Mouse (Mus musculus): ENCODE measurements at regions not wholly inside any gene's neighbourhood (a gene's known extent, or its start where the extent isn't known, plus 50 kb on each side); places are given as distances from the start of the nearest gene placed in this dataset.
A peak's percentile ranks its signal among the peaks of the same experiment; 100 is the strongest.

DNA sequence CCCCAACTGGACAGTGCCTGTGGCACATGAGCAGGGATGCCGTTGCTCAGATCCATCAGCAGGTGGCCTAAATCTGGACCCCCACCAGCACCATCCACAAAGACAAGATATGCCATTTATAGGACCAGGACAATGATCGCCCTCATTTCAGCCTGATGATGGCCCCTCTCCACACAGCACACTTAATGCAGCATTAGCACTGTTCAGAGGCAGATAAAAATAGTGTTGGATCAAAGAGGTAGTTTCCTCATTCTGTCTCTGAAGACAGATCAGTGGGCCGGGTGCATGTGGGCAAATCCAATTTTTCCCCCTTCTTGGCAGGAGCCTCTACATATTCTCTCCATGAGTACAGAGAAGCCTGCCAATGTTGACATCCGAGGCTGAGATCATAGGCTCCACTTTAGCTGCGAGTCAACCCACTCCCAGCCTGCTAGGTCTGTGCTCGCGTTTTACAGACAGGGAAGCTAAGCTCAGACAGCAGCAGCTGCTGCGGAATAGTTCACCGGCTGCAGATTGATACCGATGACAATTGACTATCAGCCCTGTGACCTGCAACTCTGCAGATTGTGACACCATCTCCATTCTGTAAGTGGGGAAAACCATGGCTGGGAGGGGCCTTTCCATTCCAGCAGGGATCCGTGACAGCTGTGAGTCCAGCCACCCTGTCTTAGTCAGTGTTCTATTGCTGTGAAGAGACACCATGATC lies 188.7 kb upstream of the Hs6st1 start:
- no peak overlapping the region for H3K4me3 ChIP-seq (ENCODE audit: low read depth, low read length)
- no peaks in the 10 kb centered on the region for H3K4me1 ChIP-seq (replicated peaks; ENCODE audit: control insufficient read depth, insufficient read depth, low read length)
- no peak for ATAC-seq
- no peak overlapping the region for H3K9ac ChIP-seq (ENCODE audit: low read depth, low read length)
- no peak overlapping the region for H3K27ac ChIP-seq (ENCODE audit: low read depth, low read length)
- no peak overlapping the region for H3K4me2 ChIP-seq (replicated peaks; ENCODE audit: low read depth)
- TF ChIP-seq CTCF (IDR thresholded peaks at IDR 0.05; ENCODE audit: low read depth): 0 out of 2 replicates have a peak, but pooled peaks have one; percentile 35
- no peaks in the 10 kb centered on the region for H3K36me3 ChIP-seq (ENCODE audit: control insufficient read depth, insufficient read depth)
- H3K27me3 ChIP-seq (replicated peaks; ENCODE audit: control insufficient read depth, insufficient read depth, low read length): no peaks in the 10 kb centered on the region
- 59% methylated on average over 11 of the region's 11 CpGs for WGBS
- no peaks in the 10 kb centered on the region for H3K9me3 ChIP-seq (ENCODE audit: control insufficient read depth)

DNA sequence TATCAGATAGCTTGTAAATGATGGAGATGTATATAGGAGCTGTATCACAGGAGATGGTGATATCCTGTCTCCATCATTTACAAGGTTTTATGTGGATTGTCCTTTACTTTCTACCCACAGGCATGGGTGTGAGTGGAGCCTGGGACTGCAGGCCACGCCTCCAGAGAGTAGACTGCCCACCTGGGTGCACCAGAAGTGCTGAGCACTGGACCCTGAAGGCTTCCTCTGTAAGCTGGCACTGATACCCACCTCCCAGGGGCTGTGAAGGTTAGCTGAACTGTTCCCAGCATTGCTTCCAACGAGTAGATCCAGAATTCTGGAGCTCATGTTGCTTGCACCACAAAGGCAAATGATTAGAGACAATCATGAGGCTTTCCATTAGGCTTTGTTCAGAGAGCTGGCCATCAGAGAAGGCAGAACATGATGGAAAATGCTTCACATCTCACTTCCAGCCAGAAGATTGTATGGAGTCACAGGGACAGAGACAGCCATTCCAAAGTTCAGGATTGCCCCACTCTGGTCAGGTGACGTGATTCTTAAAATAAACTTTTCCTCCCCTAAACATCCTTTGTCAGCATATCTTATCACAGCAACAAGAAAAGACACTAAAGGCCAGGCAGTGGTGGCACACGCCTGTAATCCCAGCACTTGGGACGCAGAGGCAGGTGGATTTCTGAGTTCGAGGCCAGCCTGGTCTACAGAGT lies 187.5 kb upstream of the Hs6st1 start:
- Histone ChIP-seq H3K9ac (ENCODE audit: low read depth, low read length) (no peak overlapping the region), H3K27ac (ENCODE audit: low read depth, low read length) (no peak overlapping the region), H3K36me3 (ENCODE audit: control insufficient read depth, insufficient read depth) (no peaks in the 10 kb centered on the region), H3K9me3 (ENCODE audit: control insufficient read depth) (no peaks in the 10 kb centered on the region), H3K4me2 (replicated peaks; ENCODE audit: low read depth) (no peak overlapping the region), H3K4me3 (ENCODE audit: low read depth, low read length) (no peak overlapping the region), H3K27me3 (replicated peaks; ENCODE audit: control insufficient read depth, insufficient read depth, low read length) (no peaks in the 10 kb centered on the region), H3K4me1 (replicated peaks; ENCODE audit: control insufficient read depth, insufficient read depth, low read length) (no peaks in the 10 kb centered on the region)
- no peak for TF ChIP-seq CTCF (IDR thresholded peaks at IDR 0.05; ENCODE audit: low read depth)
- no peak for ATAC-seq
- 68% methylated on average over 6 of the region's 6 CpGs for WGBS

DNA sequence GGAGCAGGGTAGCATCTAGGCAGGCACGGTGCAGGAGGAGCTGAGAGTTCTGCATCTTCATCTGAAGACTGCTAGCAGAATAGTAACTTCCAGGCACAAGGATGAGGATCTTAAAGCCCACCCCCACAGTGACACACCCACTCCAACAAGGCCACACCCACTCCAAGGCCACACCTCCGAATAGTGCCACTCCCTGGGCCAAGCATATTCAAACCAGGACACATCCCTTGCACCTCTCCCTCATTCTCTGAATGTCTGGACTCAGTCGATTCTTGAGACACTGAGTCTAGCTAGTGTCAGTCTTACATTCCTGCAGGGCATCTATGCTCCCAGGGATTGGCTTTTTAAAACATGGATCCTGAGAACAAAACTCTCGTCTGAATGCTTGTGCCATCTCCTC lies 186.7 kb upstream of the Hs6st1 start:
- H3K27ac ChIP-seq (ENCODE audit: low read depth, low read length): no peak overlapping the region
- H3K4me2 ChIP-seq (replicated peaks; ENCODE audit: low read depth): no peak overlapping the region
- TF ChIP-seq CTCF (IDR thresholded peaks at IDR 0.05; ENCODE audit: low read depth): no peak
- 79% methylated on average over 4 of the region's 4 CpGs for WGBS
- H3K27me3 ChIP-seq (replicated peaks; ENCODE audit: control insufficient read depth, insufficient read depth, low read length): no peaks in the 10 kb centered on the region
- H3K4me1 ChIP-seq (replicated peaks; ENCODE audit: control insufficient read depth, insufficient read depth, low read length): no peaks in the 10 kb centered on the region
- H3K9ac ChIP-seq (ENCODE audit: low read depth, low read length): no peak overlapping the region
- ATAC-seq: no peak
- H3K9me3 ChIP-seq (ENCODE audit: control insufficient read depth): no peaks in the 10 kb centered on the region
- H3K36me3 ChIP-seq (ENCODE audit: control insufficient read depth, insufficient read depth): no peaks in the 10 kb centered on the region
- no peak overlapping the region for H3K4me3 ChIP-seq (ENCODE audit: low read depth, low read length)

DNA sequence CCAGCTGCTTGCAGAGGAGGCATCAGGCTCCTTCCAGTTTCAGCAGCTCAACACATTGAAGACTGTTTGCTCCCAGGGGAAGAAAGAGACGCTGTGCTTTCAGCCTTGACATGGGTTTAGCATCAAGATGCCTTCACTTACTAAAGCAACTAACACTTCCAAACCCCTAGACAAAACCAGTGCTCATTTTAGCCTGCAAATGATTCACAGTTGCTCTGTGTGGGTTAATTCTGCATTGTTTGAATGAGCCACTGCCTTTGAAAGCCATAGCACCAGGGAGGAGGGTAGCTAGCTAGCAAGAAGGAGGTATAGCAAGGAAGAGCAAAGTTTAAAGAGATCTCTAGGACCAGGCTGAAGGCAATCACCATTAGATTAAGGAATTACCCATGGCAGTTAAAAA lies 186.1 kb upstream of the Hs6st1 start:
- no peaks in the 10 kb centered on the region for H3K36me3 ChIP-seq (ENCODE audit: control insufficient read depth, insufficient read depth)
- H3K9ac ChIP-seq (ENCODE audit: low read depth, low read length): no peak overlapping the region
- TF ChIP-seq CTCF (IDR thresholded peaks at IDR 0.05; ENCODE audit: low read depth): no peak
- no peak overlapping the region for H3K27ac ChIP-seq (ENCODE audit: low read depth, low read length)
- H3K9me3 ChIP-seq (ENCODE audit: control insufficient read depth): no peaks in the 10 kb centered on the region
- H3K4me1 ChIP-seq (replicated peaks; ENCODE audit: control insufficient read depth, insufficient read depth, low read length): no peaks in the 10 kb centered on the region
- H3K4me2 ChIP-seq (replicated peaks; ENCODE audit: low read depth): no peak overlapping the region
- WGBS: 63% methylated on average over 1 of the region's 1 CpGs
- H3K27me3 ChIP-seq (replicated peaks; ENCODE audit: control insufficient read depth, insufficient read depth, low read length): no peaks in the 10 kb centered on the region
- no peak for ATAC-seq
- no peak overlapping the region for H3K4me3 ChIP-seq (ENCODE audit: low read depth, low read length)

DNA sequence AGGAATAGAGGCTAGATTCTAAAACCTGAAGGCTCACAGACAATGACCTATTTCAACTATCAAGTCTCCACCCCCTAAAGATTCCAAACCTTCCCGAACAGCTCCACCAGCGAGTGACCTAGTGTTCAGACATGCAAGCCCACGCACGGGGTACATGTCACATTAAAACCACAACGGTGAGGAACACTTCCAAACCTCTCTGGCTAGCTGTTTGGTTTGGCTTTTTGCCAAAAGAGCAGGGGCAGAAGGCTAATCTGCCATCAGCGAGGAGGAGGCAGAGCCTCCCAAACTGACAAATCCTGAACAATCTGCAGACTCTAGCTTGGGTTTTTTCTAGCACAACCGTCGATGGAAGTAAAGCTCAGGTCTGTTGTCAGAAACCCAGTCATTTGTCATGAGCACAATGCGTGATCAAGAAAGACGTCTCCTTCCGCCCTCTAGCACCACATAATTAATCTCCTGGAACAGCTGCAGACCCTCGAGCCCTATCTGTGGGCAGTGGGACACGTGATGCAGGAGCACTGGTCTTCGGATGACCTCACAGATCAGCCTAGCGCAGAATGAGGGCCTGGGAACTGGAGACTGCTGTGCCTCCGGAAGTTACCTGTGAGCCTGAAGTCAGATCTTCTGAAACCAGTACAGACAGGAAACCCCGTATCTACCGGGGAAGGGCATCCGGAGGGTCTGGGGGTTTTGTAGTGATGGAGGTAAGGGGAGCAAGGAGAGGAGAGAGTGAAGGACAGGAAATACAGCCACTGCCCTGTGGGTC lies 178.3 kb upstream of the Hs6st1 start:
- no peaks in the 10 kb centered on the region for H3K4me1 ChIP-seq (replicated peaks; ENCODE audit: control insufficient read depth, insufficient read depth, low read length)
- no peak overlapping the region for H3K9ac ChIP-seq (ENCODE audit: low read depth, low read length)
- H3K27ac ChIP-seq (ENCODE audit: low read depth, low read length): no peak overlapping the region
- WGBS: 68% methylated on average over 19 of the region's 19 CpGs
- H3K27me3 ChIP-seq (replicated peaks; ENCODE audit: control insufficient read depth, insufficient read depth, low read length): no peaks in the 10 kb centered on the region
- H3K4me3 ChIP-seq (ENCODE audit: low read depth, low read length): no peak overlapping the region
- 0 out of 2 replicates have a peak, but pooled peaks cover under 1% of the 10 kb centered on the region for H3K9me3 ChIP-seq (ENCODE audit: control insufficient read depth)
- TF ChIP-seq CTCF (IDR thresholded peaks at IDR 0.05; ENCODE audit: low read depth): no peak
- no peaks in the 10 kb centered on the region for H3K36me3 ChIP-seq (ENCODE audit: control insufficient read depth, insufficient read depth)
- no peak overlapping the region for H3K4me2 ChIP-seq (replicated peaks; ENCODE audit: low read depth)
- ATAC-seq: no peak

DNA sequence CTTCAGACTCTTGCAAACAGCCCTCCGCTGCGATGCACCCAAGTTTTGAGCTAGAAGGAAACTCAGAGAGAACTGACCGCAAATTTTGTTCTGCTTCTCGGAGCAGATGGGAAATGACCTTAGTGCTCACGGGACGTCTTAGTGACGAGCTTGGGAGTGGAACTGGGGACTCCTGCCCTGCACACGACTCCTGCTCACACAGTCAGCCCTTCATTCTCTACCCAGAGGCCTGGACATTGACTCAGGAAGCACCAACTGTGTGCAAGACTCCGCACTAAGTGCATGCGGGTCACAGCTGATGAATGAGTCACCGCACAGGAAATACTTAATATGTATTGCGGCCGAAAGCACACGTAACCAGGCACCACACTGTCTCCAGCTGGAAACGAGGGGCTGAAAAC lies 177.7 kb upstream of the Hs6st1 start:
- 64% methylated on average over 15 of the region's 15 CpGs for WGBS
- no peak overlapping the region for H3K4me3 ChIP-seq (ENCODE audit: low read depth, low read length)
- ATAC-seq: no peak
- no peak overlapping the region for H3K27ac ChIP-seq (ENCODE audit: low read depth, low read length)
- H3K4me2 ChIP-seq (replicated peaks; ENCODE audit: low read depth): no peak overlapping the region
- H3K9me3 ChIP-seq (ENCODE audit: control insufficient read depth): 0 out of 2 replicates have a peak, but pooled peaks cover 5% of the 10 kb centered on the region
- no peaks in the 10 kb centered on the region for H3K4me1 ChIP-seq (replicated peaks; ENCODE audit: control insufficient read depth, insufficient read depth, low read length)
- no peaks in the 10 kb centered on the region for H3K36me3 ChIP-seq (ENCODE audit: control insufficient read depth, insufficient read depth)
- H3K9ac ChIP-seq (ENCODE audit: low read depth, low read length): no peak overlapping the region
- H3K27me3 ChIP-seq (replicated peaks; ENCODE audit: control insufficient read depth, insufficient read depth, low read length): no peaks in the 10 kb centered on the region
- TF ChIP-seq CTCF (IDR thresholded peaks at IDR 0.05; ENCODE audit: low read depth): no peak

Data from intestine, postnatal 0 days (tissue).